Mouse (Mus musculus): Measurements from ENCODE around the gene Itpr1.

GRCm38 (mm10) chr6:108507337-108507736, 294.4 kb downstream of the Itpr1 start:
- TF ChIP-seq GATA1 (IDR thresholded peaks at IDR 0.05; ENCODE audit: low read length) (no peak), TAL1 (IDR thresholded peaks at IDR 0.05; ENCODE audit: low read length) (no peak)

All from erythroblast, embryonic 14.5 days (primary cell).